Mouse (Mus musculus) heart, postnatal 14 days (tissue): ENCODE data around the gene Vmn1r26. TPM values are rescaled to one million over a fixed set of nuclear protein-coding genes. Genes with fewer than 3 reads are reported as not detected.
"Not testable (repeated sequence)": the region's sequence is repeated elsewhere in the genome, so short reads cannot be mapped to it uniquely, and the experiment has no call there.

Source experiments
- DNase-seq, 2 experiments: peaks; one replicate each; pipeline ENCODE4 v3.0.0; 2021 to 2022
- intact Hi-C: fragments of 180-260 bp; cut with DNase I; formaldehyde crosslinking; loops from one replicate; pipeline ENCODE4 v1.15.1; 2025
- long read RNA-seq, 2 experiments: library from polyadenylated mRNA; stranded (forward); transcript quantifications; one replicate each; pipeline ENCODE4 v2.0.0; 2021
- total RNA-seq, 2 experiments: library from RNA; stranded (reverse); gene quantifications; 2 replicates each; pipeline ENCODE4 v1.2.3; 2021

The Vmn1r26 gene
- total RNA-seq = not detected
- long read RNA-seq, experiment 1 = 0 reads
- long read RNA-seq, experiment 2 = 0 reads

DNA sequence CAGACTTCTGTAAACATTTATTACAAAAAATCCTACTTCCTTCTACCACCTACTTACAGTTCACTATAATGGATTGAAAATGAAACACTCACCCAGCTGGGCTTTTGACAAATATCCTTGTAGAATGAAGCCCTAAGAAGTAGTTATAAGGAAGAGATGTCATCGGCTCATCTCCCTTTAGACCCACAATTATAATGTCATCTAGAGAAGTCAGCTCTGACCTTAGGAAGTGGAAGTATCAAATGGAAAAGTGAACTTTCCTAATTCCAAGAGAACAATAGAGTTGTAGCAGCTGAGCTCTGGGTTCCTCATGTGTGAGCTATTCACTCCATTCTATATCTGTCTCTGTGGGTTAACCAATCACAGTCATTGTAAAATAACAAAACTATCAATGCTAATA, at the start of gene Vmn1r26:
Gene Vmn1r26 (minus strand): TSS at position 101 of the 400 bp plus-strand sequence.
- intact Hi-C loops = no loop called here
- no peak for DNase-seq

DNA sequence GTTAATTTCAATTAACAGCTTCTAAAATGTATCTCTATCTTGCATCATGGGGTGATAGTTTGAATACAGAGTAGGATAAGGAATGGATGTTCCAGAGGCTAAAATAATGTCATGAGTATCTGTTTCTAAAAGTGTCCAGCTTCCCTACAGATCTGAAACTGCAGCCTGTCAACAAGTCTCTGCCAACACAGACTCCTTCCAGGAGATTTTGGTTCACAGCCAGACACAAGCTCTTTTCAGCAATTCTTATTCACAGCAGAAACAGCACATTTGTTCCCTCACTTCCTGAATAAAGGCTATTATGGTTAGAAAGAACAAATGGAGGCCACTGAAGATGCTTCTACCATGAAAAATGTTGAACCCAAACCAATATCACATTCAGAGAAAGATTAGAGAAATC, 29.1 kb upstream of the Vmn1r26 start:
- DNase-seq = no peak
- intact Hi-C loops = no loop called here

DNA sequence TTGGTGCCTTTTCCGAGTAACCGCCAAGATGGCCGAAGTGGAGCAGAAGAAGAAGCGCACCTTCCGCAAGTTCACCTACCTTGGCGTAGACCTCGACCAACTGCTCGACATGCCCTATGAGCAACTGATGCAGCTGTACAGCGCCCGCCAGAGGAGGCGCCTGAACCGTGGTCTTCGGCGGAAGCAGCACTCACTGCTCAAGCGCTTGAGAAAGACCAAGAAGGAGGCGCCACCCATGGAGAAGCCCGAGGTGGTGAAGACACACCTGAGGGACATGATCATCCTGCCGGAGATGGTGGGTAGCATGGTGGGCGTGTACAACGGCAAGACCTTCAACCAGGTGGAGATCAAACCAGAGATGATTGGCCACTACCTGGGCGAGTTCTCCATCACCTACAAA, 2.5 kb upstream of the Vmn1r26 start:
- intact Hi-C loops, DNase-seq: not testable (repeated sequence)

DNA sequence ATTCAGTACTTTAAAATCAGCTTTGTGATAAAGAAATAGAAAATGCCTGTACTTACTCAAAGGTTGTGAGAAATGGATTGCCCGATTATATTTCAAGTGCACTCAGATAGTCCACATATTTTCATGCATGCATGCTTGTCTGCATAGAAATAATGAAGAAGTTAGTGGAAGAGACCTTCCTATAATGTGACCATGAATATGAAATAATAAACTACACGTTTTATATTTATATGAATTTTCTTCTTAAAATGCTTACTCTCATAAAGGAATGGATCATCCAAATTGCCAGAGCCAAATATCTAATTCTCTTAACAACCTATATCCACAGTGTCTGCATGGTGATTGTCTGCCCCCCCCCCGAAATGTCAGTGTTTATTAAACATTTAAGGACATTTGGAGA, 34.2 kb downstream of the Vmn1r26 start, which contains the start of gene Vmn1r25:
Gene Vmn1r25 (minus strand): TSS at position 101 of the 400 bp plus-strand sequence.
- intact Hi-C loops = no loop called here

DNA sequence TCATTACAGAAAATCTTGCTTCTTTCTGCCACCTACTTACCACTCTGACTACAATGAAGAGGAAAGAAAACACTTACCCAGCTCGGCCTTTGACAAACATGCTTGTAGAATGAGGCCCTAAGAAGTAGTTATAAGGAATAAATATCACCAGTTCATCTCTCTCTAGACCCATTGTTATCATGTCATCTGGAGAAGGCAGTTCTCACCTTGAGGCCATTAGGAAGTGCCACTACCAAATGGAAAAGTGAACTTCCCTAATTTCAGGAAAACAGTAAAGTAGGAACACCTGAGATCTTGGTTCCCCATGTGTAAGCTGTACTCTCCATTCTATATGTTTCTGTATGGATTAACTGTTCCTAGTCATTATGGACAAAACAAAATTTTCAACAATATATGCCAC, 53.6 kb downstream of the Vmn1r26 start, which contains the start of gene Vmn1r24:
Gene Vmn1r24 (minus strand): TSS at position 101 of the 400 bp plus-strand sequence.
- intact Hi-C loops, DNase-seq: not testable (repeated sequence)

More for the DNA sequence above, 34.2 kb downstream of the Vmn1r26 start, which contains the start of gene Vmn1r25:
- no peak for DNase-seq

Other genes starting within 250 kb of the Vmn1r26 start
- 10 to 100 TPM; 19.5 to 22.7 TPM for gene Vopp1, start 190.0 kb downstream of the Vmn1r26 start, total RNA-seq
- gene Vmn1r21, start 164.8 kb downstream of the Vmn1r26 start, total RNA-seq = not detected
- not detected for gene Vmn1r22, start 107.1 kb downstream of the Vmn1r26 start, total RNA-seq
- not detected for gene Vmn1r23, start 88.3 kb downstream of the Vmn1r26 start, total RNA-seq
- gene Vmn1r24, start 53.7 kb downstream of the Vmn1r26 start, total RNA-seq = not detected
- gene Vmn1r25, start 34.3 kb downstream of the Vmn1r26 start, total RNA-seq = not detected
- gene Vmn1r27, start 203.7 kb upstream of the Vmn1r26 start, total RNA-seq = not detected
- not detected for gene Vmn1r28, start 246.9 kb upstream of the Vmn1r26 start, total RNA-seq